Mouse (Mus musculus) thymus, postnatal 25 days (tissue): ENCODE results near the gene Thbs2.
A peak's percentile ranks its signal among the peaks of the same experiment; 100 is the strongest.

Experiments
- DNase-seq: peaks from one replicate; pipeline ENCODE4 v3.0.0; 2022

Thbs2 gene

DNA sequence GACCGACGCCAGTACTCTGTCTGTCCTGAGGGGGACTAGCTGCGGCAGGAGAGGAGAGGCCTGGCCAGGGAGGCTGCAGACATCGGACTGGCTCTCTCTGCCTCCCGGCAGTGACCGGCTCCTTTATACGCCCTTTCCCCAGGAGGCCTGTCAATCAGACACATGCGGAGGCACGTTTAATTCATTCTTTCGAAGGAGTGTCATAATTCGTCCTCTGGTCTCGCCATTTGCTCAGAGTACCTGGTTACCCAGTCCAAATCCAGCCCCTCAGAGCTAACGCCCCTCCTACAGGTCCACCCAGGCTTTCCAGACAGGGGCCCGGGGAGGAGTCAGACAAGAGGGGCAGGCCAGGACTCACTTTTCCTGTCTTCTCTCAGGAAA lies at the start of gene Thbs2:
Gene Thbs2 (minus strand): TSS at position 242 of the 381 bp plus-strand sequence.
- no peak for DNase-seq

DNA sequence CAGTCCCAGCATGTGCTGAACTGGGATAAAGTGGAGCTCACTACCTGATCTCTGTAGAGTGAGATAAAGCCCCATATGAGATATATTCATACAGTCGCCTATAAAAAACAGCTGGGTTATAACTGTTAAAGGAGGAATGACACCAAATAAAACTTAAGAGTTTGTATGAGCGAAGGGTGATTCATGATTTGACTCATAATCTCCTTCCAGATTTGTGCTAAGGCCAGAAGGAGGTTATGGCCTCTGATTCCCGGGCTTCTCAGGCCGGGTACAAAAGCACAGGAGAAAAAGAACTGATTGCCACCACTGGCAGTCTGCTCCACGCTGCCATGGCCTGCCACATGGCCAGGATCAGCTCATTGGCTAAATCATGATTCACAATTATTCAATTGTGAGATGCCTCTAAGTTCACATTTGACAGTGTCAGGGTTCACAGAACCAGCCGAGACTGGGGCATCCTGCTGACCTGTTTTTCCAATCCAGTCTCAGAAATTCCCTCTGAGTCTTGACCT lies 41.5 kb upstream of the Thbs2 start:
- DNase-seq: no peak

DNA sequence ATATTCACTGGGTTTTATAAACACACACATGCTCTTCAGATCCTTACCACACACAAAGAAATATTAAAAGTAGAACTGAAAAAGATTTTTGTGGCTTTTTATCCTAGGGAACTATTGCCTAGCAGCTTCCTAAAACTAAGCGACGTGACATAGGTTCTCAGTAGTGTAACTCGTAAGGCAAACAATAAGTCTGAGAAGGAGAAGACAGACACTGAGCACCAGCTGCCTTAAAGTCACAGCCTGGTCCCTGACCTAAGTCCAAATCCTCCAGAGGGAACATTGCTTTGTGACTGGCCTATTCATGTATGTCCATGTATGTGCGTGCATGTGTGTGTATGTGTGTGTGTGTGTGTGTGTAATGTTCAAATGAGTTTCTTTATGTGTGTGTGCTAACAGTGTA lies 40.3 kb upstream of the Thbs2 start:
- DNase-seq: no peak

DNA sequence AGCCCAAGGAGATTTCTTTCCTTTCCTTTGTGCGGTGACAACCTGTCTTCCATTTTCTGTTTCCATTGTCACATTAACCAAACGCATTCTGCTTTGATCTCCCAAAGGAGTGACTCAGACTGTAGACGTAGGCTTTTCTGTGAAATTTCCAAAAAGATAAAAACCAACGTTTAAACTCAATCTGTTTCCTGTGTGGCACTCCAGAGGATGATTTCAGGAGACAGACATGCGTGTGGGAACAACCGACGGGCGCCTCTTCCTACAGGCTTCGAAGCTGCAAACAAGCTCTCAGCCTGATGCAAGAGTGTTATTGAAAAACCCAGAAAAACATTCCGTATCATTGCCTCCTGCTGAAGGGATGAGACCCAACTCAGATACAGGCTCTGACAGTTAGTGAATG lies 39.9 kb upstream of the Thbs2 start:
- no peak for DNase-seq

DNA sequence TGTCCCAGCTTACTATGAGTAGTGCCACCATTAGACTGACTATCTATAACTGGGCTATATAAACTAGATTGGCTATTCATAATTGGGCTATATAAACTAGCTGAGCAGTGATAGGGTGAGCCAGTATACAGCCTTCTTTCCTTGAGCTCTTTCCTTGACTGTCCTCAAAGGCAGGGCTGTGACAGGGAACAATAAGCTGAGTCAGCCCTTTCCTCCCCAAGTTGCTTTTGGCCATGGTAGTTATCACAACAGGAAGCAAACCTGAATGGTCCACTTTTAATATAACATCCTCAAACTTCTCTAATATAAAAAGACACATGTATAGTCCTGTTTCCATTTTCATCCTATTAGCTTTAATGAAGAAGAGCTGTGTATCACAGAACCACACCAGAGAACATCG lies 39.0 kb upstream of the Thbs2 start:
- DNase-seq: no peak

DNA sequence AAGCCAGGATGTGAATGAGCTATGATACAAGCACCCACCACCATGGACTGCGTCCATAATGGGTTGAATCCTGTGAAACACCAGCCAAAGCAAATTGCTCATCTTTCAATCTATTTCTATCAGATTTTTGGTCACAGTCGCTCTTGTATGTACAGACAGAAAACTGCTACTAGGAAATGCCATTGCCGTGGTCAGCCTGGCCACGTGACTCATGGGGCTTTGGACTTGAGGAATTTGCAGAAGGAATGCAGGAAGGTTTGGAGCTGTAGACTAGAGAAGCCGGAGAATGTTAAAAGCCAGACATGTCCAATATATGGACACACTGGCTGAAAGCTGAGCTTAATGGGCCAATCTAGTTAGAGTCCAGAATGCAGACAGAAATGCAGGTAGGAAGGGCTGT lies 36.6 kb upstream of the Thbs2 start:
- DNase-seq: no peak

DNA sequence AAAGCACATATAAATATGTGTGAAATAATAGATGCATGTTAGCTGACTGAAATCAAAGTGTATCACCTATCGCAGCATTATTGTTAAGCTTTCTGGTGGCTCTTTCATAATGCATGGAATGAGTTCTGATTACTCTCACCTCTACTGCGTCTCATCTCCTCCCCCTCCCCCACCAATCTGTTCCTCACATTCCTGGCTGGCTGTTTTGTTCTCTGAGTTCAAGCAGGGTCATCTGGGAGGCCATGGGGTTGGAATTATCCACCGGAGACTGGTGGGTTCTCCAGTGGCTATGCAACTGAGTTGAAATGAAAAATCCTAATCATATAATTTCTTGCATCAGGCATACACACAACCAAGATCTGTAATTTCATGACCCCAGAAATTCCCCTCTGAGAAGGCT lies 33.4 kb upstream of the Thbs2 start:
- DNase-seq: no peak

DNA sequence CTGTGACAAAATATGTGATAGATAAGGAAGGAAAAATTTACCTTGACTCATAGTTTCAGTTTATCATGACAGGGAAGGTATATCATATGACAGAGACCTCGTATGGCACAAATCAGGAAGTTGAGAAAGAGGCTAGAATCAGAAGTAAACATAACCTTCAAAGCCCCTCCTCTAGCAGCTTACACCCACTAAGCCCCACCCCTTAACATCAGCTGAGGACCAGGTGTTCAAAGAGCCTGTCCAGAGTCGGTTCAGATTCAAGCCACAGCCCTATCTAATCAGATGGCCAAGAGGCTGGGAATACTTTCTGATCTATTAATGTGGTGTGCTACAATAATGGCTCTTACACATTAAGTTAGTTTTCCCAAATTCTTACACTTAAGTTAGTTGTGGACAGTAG lies 30.8 kb upstream of the Thbs2 start:
- no peak for DNase-seq

DNA sequence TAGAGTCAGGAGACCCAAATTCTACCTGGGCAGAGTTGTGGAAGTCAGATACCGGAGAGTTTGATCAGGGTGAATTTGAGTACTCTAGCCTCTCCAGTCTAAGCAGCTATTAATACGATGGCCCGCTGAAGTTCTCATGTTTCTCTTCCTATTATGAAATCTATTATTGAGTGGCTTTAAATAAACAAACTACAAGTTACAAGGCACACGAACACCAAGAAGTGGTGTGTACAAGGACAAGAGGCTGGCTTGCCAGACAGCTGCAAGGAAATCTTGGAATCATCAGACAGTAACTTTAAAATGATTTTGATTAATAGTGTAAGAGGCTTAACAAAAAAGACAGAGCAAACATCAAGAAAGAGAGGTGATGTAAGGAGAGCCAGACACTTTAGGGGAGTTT lies 27.3 kb upstream of the Thbs2 start:
- DNase-seq: no peak

DNA sequence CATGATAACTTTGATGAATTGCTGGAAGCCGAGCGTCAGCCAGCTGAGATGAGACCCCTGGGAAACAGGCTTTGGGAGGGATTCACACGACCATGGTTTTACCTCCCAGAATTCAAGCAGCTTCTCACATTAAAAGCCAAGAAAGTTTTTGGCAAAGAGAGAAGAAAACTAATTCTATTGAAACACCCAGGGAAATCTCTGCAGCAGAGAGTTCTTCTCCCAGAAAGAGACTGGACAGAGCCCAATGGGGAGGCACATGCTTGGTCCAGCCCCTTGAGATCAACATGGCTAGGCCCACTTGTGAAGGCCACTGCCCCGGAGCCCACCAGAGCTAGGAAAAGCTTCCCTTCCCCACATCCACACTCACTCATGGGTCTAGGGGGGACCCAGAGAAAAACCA lies 26.9 kb upstream of the Thbs2 start:
- DNase-seq: no peak

DNA sequence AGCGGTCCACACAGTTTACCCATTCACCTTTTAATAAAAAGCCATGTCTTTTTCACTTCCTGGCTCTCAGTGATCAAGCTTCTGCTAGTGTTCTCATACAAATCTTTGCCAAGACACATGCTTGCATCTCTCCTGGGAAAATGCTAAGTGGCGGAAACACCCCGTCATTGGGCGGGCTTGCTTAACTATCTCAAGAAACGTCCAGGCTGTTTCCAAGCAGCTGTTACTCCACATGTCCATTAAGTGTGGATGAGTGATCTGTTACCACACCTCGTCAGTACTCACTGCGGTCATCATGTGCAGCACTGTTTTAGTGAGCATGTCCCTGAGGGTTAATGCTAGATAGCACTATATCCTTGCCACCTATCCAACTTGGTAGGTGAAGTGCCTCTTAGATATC lies 26.2 kb upstream of the Thbs2 start:
- DNase-seq: no peak

DNA sequence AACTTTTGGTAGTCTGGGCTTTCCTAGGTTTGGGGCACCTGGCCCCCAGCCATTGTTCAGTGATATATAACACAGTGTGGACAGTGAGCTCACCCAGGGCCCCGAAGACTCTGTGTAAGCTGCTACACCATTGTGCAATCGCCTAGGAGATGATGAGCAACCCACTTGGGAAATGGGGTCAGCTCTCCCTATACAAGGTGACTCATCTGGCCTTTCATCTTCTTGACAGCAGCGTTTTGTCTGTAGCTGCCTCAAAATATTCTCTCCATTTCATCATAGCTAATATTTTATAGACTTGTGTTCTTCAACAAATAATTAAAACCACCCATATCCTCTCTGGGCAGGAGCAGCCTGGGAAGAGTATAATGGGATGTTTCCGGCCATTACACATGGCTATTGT lies 24.8 kb upstream of the Thbs2 start:
- DNase-seq: no peak

DNA sequence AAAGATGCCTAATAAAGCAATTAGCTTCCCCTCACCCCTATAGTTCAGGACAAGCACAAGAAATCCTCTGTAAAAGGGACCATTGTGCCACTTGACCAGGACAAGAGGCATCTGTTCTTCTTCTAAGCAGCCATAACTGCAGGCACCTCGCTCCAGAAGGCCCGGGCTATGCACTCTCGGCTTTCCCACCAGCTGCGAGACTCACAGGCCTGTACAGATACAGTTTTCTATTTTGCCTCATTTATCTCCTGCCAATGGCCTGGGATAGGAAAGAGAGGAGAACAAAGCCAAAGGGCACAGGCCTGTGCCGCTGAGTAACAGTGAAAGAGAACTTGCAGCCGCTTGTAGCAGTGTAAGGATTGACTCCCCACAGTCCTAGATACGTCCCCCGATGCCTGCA lies 20.7 kb upstream of the Thbs2 start:
- DNase-seq: no peak

DNA sequence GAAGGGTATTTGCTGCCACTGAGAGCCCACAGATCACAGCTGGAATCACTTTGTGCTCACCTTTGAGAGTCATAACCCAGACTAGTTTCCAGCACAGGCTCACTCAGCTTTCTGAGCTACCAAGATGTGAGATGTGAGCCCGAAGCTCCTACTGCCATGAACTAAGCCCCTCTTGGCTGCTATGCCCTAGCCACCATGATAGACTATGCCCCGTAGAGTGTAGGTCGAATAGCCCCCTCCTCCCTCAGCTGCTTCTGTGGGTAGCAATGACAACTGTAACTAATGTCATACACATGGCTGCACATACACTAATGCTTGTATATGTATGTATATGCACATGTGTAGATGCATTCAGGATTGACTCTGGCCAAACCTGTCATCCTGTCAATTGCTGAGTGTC lies 20.3 kb upstream of the Thbs2 start:
- DNase-seq: no peak

DNA sequence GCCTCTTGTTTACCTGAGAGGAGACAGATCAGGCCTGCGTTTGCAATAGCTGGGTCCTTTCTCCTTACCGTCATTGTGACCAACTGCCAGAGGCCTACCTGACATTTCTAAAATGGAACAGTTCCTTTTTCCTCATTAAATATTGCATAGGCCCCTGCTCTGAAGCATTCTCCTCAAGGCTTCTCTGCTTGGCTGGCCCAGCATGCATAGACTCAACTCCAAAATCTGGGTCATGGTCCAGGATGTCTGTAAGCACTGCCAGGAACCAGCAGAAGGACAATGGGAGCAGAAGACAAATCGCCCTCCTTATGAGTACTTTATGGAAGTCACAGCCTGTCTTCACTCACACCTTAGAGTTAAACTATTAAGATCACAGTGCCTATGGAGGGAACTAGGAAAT lies 17.7 kb upstream of the Thbs2 start:
- no peak for DNase-seq

DNA sequence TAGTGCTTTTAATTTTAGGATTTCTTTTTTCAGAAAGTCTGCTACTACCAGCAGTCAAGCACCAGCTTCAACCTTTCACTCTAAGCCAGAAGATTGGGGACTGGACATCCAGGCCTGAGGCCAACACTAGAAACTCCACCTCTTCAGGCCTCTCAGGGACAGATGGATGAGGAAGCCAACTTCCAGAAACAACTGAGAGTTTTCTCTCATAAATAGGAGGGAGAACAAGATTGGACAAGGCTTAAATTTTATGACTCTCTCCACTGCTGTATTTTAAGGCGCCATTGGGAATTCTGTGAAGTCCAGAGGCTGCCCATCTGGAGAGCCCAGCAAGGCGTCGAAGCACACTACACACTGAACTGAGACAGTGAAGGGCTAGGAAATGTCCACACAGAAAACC lies 17.0 kb upstream of the Thbs2 start:
- no peak for DNase-seq

DNA sequence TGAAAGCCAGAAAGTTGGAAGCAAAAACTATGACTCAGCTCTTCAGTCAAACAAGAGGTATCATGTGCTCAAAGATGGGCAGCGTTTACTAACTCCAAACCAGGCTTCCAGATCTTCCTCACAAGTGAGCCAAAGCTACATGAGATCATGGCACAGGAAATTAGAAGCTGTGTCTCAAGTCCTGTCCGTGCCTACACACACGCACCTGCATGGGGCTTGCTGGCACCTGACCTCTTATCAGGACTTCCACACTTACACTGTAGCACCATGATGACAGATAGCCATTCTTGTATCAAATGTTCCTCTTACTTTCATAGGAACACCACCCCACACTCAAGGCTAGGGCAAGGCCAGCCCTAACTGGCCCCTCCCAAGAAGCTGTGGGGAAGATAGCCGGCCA lies 12.0 kb upstream of the Thbs2 start:
- DNase-seq: no peak

DNA sequence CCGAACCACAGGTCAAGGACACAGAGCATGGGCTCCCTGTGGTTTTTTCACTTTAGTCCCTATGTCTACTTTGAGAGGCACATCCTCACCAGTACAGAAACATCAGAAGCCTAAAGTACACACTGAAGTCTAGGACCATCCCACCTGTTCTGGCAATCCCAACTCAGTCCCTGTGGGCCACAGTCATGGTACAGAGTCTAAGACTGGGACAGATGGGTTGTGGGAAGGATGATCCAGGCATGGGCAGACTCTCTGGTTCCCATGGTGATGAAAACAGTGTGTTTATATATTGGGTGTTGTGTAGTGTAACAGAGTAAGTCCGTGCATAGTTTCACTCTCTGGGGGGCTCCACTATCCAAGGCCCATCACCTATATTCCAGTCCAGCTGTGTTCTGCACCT lies 11.4 kb upstream of the Thbs2 start:
- DNase-seq: no peak

DNA sequence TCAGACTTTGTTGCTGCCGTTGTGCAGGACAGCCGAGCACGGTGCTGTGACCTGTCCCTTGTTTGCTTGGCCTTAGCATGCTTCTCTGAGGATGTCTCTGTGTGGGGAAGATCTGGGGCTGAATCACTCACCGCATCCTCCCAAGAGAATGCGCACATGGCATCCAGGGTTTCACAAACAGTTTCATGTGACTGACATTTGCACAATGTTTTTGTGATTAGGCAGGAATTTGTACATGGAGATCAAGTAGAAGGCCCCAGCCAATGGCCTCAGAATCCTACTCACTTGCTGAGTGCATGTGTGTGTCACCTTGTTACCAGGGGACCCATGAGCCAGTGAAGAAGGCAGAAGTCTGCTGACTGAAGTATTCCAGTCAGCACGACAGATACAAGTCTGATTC lies 9.7 kb upstream of the Thbs2 start:
- no peak for DNase-seq

DNA sequence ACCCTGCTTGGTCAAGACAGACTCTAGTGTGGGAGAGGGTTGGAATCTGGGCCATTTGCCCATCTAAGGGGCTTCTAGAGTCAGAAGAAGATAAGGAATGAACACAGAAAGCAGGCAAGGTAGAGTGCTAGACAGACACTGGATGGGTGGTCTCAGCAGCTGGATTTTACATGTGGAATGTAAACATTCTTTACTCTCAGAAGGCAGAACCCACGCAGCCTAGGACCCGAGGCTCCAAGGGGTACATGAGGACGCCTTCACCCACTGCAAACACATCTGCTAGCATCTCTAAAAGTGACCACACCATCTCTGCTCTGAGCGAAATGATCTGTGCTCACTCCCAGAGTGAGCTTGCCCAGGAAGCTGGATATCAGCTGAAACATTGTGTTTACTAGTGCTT lies 9.2 kb upstream of the Thbs2 start:
- no peak for DNase-seq

DNA sequence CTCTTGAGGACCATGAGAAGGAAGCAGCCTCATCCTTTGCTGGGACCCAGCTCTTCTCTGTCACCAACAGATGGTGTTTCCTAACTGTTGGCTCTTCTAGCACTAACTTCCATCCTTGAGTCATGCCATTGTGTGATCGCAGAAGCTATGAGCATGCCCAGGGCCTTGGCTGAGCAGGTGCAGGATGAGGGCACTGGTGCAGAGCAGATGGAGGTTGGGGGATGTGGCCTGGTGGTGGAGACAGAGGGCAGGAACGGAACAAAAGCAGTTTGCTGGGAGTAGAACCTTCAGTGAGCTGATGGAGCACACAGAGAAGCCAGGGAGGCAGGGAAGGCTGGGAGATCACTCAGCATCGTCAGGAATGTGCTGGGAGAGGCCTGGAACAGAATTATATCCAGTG lies 8.7 kb upstream of the Thbs2 start:
- peak; percentile 31 for DNase-seq

DNA sequence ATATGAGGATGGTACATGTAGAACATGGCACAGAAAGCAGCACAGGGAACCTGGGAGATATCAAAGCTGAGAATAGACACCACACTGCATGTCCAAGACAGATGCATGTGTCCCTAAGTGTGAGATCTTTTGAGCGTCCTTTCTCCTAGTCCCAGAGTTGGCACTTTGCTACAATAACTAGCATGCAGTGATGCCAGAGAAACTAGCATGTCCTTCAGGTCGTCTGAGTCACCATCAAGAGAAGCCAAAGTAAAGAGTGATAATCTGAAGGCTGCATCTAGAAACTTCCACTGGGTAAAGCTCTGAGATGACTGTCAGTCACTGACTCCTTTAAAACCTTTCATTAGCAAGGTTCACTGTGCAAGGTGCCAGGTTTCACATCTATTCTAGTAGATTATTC lies 7.9 kb upstream of the Thbs2 start:
- no peak for DNase-seq

DNA sequence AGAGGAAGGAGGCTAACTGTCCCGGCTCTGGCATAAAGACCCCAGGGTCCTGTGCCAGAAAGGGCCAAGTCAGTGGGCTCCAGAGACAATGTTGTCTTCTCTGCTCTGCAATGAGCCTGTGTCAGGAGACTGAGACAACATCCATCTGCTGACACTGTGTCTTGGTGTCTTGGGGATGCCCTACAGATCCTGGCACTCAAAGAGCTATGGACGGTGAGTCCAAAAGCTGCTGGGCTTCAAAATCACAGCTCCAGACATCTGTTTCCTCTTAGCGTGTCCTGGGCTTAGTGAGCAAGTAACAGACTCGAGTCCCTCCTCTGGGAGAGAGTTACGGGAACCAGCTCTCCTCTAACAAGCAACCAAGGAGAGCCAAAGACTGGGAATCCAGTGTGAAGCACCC lies 6.2 kb upstream of the Thbs2 start:
- no peak for DNase-seq

DNA sequence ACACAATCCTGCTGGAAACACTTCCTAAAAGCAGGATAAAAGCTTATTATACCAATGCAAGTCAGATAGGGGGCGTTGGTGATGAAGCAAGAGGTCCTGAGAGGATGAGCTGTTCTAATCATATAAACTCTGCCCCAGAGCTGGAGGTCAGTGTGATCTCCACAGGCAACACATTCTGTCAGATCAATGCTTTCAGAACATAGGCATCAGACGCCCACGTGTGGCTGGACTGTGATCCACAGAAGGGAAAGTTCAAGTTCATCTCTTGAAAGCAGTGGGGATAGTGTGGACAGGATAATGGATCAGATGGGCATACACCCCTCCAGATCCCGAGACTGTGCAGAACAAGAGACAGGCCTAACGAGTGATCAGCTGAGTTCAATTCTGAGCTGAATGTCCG lies 4.2 kb upstream of the Thbs2 start:
- no peak for DNase-seq

DNA sequence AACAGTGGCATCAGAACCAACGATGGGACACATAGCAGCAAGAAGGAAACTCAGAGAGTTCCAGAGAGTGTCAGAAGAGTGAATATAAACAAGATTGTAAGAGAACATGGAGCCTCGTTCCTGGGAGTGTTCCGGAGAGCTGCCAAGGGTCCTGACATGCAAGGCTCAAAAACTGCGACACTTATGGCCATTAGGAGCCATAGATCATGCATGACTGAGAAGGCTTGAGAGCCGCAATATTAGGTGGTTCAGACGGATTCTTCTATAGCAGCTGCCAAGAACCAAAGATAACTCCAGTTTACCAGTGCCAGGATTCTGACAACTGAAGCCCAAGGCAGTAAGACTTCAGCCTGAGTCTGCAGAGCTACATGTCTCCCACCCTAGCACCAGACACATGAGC lies 3.1 kb upstream of the Thbs2 start:
- DNase-seq: no peak

DNA sequence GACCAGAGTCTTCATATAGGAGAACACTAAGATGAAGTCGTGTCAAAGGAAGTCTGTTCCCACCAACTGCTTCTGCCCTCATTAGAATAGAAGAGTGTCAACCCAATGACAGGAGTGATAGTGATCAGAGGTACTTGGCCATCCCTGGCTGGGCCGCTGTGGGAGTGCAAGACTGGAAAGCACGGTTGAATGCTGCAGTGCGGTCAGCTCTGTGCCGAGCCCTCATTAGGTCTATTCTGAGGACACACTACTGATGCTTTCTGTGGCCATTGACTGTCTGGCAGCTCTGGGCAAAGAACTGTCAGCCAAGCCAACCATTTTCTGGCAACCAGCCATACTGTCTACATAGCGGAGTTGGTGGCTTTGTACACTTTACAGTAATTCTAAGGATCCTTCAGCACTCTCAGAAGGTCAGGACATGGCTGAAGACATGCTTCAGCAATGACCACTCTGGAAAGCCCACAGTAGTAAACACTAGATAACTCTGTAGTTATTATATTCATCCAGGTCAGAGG lies 2.3 kb upstream of the Thbs2 start:
- DNase-seq: no peak
